Mouse (Mus musculus): ENCODE data around the gene Yipf3. TPM values are rescaled to one million over a fixed set of nuclear protein-coding genes. Genes with fewer than 3 reads are reported as not detected.
A peak's percentile ranks its signal among the peaks of the same experiment; 100 is the strongest.

Gene Yipf3
- total RNA-seq, 2 experiments from 2014 or later, result 83.3 to 86.2 TPM

DNA sequence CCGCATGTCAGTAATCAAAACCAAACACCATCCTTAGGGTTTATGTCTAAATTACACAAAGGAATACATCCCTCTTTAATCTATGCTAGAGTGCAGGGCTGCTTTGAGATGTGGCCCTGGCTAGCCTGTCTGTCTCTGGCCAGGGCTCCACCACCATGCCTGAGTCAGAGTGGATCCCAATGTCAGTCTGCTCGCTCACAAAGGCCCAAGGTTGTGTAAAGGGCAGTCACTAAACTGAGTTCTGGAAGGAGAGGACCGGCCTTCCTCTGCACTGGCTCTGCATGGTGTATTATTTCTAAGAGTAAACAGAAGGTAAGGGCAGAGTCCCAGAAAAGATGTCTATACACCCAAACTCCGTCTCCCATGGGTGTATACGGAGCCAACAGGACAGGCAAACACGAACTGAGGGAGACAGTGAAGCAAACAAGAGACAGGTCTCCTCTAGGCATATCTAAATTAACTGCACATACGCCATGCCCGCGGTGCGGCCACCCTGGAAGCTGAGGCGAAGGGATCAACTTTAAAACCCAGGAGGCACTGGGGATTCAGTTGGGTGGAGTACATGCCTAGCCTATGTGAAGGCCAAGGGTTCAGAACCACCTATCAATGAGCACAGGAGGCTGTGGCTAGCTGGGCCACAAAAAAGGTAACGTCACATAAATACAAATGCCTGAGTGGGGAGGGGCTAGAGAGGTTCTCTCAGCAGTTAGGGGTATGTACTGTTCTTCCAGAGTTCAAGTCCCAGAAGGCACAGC, 30.3 kb downstream of the Yipf3 start:
- DNase-seq, result no peak
- intact Hi-C loops (cut with DNase I), result no loop called here

DNA sequence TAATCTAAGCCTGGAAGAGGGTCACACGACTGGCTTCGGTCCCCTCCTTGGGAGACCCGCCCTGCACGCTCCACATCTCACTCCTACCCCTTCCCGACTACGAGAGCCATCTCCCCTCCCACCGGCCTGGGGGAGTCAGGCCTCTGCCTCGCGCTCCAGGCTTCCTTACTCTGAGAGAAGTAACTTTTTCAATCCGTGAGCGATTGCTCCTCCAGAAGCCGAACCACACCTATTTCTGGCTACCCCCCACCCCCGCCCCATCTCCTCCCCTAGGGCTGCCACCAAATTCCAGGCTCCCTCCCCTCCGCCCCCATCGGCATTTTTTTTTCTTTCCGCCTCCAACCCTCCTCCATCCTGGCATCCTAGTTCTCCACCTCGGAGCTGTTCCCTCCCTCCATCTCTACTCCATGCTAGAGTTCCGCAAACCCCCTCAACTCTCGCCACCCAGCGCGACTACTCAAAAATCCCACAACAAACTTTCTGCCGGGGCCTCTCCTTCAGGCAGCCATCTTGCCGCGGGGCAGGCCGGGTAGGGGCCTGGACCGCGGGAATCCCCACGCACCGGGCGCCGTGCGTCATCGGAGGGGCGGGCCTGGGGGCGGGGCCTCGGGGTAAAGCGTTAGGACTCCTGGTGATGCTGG, 34.7 kb downstream of the Yipf3 start, which contains the start of gene Tjap1:
Tjap1 (minus strand) TSS at position 544 of the 641 bp plus-strand sequence.
- DNase-seq, result peak; percentile 84
- intact Hi-C loops (cut with DNase I), result no loop called here

DNA sequence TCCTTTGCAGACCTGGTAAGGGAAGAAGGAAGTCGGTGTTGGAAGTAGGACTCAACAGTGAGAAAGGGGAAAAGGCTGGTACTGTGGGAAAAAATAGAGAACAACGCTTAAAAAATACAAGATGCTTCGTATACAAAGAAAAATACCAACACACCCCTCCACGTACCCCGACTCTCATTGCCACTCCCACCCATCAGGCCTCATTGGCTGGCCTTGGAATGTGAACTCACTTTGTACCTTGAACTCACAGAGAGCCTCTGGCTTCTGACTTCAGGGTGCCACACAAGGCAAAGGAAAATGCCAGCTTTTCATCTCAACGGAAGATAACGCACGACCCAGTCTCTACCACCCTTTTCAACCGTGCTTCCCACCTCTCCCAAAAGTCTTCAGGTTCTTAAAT, 35.3 kb downstream of the Yipf3 start:
- DNase-seq, result no peak
- intact Hi-C loops (cut with DNase I), result no loop called here

DNA sequence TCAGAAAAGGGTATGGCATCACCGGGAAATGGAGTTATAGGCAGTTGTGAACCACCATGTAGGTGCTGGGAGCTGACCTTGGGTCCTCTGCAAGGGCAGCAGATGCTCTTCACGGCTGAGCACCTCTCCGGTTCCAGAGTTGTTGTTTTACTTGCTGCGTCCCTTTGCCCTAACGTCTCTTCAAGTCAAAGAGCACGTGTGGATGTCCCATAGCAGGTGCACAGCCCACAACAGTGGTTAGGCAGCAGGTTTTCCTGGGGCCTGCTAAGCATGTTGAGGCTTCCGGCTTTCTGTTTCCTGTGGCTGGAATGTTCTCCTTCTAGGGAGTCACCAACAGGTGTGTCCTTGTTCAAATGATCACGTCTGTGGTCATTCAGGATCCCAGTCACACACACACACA, 36.0 kb downstream of the Yipf3 start:
- no peak for DNase-seq
- intact Hi-C loops (cut with DNase I), result no loop called here

DNA sequence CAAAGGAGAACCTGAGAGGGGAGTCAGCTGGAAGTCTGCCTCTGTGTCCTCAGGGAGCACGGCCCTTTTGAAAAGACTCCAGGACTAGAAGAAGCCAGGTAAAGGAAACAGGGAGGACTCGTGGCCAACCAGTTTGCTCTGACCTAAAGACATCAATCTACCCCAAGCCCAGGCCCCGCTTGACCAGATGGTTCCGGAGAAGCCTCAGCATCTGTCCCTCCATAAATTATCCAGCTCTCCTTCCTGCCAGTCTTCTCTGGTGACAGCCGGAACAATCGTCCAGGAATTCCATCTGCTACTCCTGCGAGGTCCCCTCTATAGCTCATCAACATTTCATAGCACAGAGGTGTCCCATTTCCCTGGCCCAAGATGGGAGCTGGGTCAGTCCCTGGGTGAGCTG, 36.8 kb downstream of the Yipf3 start:
- intact Hi-C loops (cut with DNase I), result no loop called here
- no peak for DNase-seq

DNA sequence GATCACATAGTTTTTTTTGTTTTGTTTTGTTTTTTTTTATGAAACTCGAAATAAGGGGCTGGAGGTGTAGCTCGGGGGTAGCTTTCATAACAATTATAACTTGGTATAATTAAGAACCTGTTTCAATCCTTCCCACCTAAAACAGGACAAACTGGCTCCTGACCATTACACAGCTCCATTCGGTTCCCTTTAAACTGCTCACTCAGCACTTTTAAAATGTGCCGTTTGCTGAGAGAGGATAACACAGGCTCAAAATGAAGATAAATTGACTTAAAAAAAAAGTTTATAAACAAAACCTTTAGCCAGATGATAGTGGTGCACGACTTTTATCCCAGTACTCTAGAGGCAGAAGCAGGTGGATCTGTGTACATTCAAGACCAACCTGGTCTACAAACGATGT, 37.5 kb downstream of the Yipf3 start:
- intact Hi-C loops (cut with DNase I), result no loop called here

DNA sequence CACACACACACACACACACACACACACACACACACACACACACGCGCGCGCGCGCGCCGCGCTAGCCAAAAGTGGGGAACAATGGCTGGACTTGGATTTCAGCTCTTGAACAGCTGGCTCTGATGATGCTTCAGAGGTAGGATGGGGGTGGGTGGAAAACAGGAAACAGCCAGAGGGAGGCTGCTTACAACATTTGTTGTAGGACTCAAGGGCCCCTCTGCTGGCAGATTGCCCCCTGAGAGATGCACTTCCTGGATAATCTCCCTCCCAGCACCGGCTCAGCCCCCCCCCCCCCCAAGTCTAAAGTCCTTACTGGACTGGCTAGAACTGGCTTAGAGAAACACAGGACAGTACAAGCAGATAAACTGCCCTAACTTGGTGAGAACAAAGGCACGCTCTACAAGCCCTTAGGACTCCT, 39.8 kb downstream of the Yipf3 start:
- intact Hi-C loops (cut with DNase I), result no loop called here
- DNase-seq, result peak; percentile 56 to 63

More for the DNA sequence above, 37.5 kb downstream of the Yipf3 start:
- DNase-seq, result no peak

DNA sequence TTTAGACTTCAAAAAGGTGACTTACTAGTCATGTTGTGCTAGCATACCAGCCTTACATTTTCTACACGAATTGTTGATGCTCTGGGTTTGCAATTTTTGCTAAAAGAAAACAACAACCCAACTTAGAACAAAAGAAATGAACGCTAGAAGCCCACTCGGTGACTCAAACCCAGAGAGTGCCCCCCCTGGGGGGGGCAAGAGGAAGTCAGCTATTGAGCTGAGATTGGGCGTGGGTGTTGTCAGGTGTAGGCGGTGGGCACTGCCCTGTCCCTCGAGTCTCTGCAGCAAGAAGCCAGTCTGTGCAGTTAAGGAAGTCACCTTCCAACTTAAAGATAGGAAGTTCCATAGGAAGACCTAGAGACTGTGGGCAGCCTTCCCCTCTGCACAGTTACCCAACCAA, 48.7 kb downstream of the Yipf3 start:
- no peak for DNase-seq
- intact Hi-C loops (cut with DNase I), result no loop called here

DNA sequence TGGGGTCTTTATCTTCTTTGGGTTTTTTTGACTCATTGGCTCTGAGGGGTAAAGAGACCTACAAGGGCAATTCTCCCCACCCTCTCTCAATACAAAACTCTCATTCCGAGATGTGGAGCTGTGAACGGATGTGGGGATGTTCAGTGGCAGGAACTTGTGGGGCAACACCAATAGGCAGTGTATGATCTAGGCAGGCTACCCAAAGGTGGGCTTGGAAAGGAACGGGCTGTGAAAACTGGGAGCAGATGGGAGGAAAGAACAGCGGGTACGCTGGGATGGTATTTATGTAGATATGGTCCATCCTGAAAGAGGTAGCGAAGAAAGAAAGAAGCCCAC, 49.1 kb downstream of the Yipf3 start:
- intact Hi-C loops (cut with DNase I), result no loop called here
- DNase-seq, result no peak

DNA sequence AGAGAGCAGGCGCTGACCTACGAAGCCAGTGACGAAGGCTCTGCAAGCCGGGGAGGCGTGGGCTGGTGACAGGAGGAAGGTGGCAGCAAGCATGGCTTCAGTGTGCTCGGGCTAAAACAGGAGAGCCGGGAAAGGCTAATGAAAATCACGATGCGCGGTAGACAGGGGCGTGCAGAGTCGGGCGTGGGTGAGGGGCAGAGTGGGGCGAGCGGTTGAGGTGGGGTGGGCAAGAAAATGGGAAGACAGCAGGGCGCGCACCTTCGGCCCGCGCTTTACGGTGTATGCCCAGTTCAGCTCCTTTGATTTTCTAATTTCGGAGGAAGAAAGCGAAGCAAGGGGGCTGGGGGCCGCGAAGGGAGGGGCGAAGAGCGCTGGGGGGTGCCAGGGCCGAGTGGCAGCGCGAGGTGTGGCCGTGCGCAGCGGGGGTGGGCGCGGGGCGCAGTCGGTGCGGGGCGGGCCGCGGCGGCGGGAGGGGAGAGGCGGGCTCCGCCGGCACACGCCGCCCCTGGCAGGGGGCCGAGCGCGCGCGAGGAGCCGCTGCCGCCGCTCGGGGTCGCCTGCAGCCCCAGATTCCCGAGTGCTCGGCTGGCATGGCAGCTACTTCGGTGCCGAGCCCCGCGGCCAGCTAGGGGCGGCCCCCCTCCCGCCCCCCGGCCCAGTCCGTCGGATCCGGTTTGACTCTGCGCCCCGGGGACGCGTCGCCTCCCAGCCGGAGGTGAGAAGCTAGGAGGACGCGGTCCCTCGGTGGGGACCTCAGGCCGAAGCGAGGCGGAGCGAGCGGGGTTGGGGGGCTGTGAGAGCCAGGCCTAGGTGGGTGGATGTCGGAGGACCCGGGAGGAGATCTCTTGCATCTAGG, 49.7 kb downstream of the Yipf3 start, which contains the start of gene Dlk2:
Dlk2 (plus strand) TSS at position 58 of the 856 bp plus-strand sequence.
- intact Hi-C loops (cut with DNase I), result loop anchor here (1.0 kb wide), 1 partner anchor 31 kb away; no protein-coding TSS in a partner anchor
- no peak for DNase-seq

DNA sequence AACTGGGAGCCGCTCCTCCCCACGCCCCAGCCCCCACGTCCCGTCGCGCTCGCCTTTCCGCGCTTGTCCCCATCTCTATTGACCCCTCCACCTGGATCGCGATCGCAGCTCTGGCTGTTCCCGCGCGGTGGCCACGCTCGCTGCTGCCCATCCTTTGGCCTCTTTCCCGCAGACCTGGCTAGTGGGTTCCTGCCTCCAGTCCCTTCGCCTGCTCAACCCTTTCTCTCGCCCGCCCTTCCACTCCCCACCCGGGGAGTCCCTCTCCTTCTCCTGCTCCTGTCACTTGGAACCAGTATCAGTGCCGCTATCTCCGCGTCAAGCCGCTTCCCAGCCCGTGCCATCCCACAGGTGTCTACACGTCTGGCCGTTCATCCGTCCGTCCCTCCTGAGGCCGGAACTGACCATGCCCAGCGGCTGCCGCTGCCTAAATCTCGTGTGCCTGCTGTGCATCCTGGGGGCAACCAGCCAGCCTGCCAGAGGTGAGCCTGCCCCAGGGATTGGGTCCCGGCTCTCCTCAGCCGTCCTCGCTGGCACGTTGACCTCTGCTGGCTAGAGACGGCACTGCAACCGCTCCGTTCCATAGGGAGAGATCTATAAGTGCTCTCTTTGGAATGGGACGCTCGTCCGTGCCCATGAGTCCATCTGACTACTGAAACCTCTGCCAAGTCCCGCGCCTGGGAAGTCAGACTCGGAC, 50.5 kb downstream of the Yipf3 start:
- DNase-seq, result peak; percentile 87 to 90
- intact Hi-C loops (cut with DNase I), result loop anchor here (1.0 kb wide), 1 partner anchor 32 kb away; no protein-coding TSS in a partner anchor

DNA sequence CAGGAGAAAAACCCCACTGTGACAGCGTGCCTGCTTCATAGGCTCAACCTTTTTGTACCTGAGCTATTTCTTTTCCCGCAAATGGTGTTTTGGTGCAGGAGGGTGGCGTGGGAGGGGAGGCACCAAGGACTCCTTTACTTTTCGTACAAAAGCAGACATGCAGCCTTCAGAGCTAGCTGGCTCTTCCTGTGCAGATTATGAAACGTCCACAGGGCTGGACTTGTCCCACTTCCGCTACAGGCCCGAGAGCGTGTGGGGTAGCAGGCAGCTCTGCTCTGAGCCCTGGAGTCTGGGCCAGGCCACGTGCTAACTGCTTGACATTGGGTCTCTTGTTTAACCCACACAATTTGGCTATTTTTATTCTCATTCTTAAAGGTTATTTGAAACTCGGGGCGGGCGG, 54.0 kb downstream of the Yipf3 start:
- intact Hi-C loops (cut with DNase I), result no loop called here
- DNase-seq, result no peak

Small RNA genes lying within 50 kb of the gene (microRNA-seq; reads per million reads assigned to microRNA genes)
- gene Mir693 (ENCODE audit: borderline number of aligned reads in 2 of 2), result 0 to 0.72 reads per million in 2 experiments

Other genes with a start within 250 kb of the Yipf3 start
- 100 to 1,000 TPM; 203 to 277 TPM for gene Vegfa, start 215.7 kb upstream of the Yipf3 start, total RNA-seq (2021)
- gene Mrps18a, start 137.1 kb upstream of the Yipf3 start, total RNA-seq (2021), result 100 to 1,000 TPM; 131 to 140 TPM
- gene Rsph9, start 103.9 kb upstream of the Yipf3 start, total RNA-seq (2021), result 1 to 10 TPM in 1 of 2 experiments, under 1 TPM in 1; 0.94 to 1.4 TPM
- 10 to 100 TPM; 21.0 to 21.8 TPM for gene Mad2l1bp, start 94.5 kb upstream of the Yipf3 start, total RNA-seq (2021)
- 10 to 100 TPM; 65.1 to 72.2 TPM for gene Gtpbp2, start 87.0 kb upstream of the Yipf3 start, total RNA-seq (2021)
- 10 to 100 TPM in 1 of 2 experiments, 1 to 10 TPM in 1; 8.5 to 10.3 TPM for gene Polh, start 45.4 kb upstream of the Yipf3 start, total RNA-seq (2021)
- gene Xpo5, start 45.3 kb upstream of the Yipf3 start, total RNA-seq (2021), result 10 to 100 TPM; 20.8 to 21.7 TPM
- gene Polr1c, start within 50 bp of the Yipf3 start, total RNA-seq (2021), result 10 to 100 TPM; 22.2 to 25.1 TPM
- under 1 TPM; 0.22 to 0.30 TPM for gene Lrrc73, start 5.5 kb downstream of the Yipf3 start, total RNA-seq (2021)
- gene Tjap1, start 34.9 kb downstream of the Yipf3 start, total RNA-seq (2021), result 10 to 100 TPM; 33.8 to 43.6 TPM
- under 1 TPM; 0.39 to 0.60 TPM for gene Dlk2, start 49.3 kb downstream of the Yipf3 start, total RNA-seq (2021)
- 1 to 10 TPM; 3.8 to 4.9 TPM for gene Abcc10, start 80.3 kb downstream of the Yipf3 start, total RNA-seq (2021)
- gene Zfp318, start 135.7 kb downstream of the Yipf3 start, total RNA-seq (2021), result 10 to 100 TPM; 17.6 to 19.1 TPM
- 1 to 10 TPM in 1 of 2 experiments, not detected in 1; 1.2 TPM for gene Crip3, start 180.8 kb downstream of the Yipf3 start, total RNA-seq (2021)
- gene Slc22a7, start 190.4 kb downstream of the Yipf3 start, total RNA-seq (2021), result not detected
- gene Ttbk1, start 239.6 kb downstream of the Yipf3 start, total RNA-seq (2021), result under 1 TPM; 0.19 TPM
- 1 to 10 TPM in 1 of 2 experiments, under 1 TPM in 1; 0.89 to 2.2 TPM for gene Dnph1, start 248.6 kb downstream of the Yipf3 start, total RNA-seq (2021)